Mouse (Mus musculus): ENCODE results near the gene A030014E15Rik. TPM values are rescaled to one million over a fixed set of nuclear protein-coding genes. Genes with fewer than 3 reads are reported as not detected.
"Not testable (repeated sequence)": the region's sequence is repeated elsewhere in the genome, so short reads cannot be mapped to it uniquely, and the experiment has no call there.

The A030014E15Rik gene
- polyA plus RNA-seq, 1 experiment from 2014 or later = not detected

- not testable (repeated sequence) for H3K27me3 ChIP-seq (ENCODE audit: control insufficient read depth, insufficient read depth, low read length); H3K27ac ChIP-seq (replicated peaks; ENCODE audit: low read depth, low read length); H3K9me3 ChIP-seq (replicated peaks; ENCODE audit: control insufficient read depth, low read length); H3K4me2 ChIP-seq (ENCODE audit: low read depth, low read length); H3K9ac ChIP-seq (replicated peaks; ENCODE audit: low read length); DNase-seq (ENCODE audit: low spot score); H3K4me3 ChIP-seq (ENCODE audit: low read depth, low read length); H3K4me1 ChIP-seq (ENCODE audit: control insufficient read depth, insufficient read depth, low read length); ATAC-seq (replicated peaks; ENCODE audit: insufficient number of reproducible peaks, low FRiP score, low TSS enrichment, low read depth); H3K36me3 ChIP-seq (replicated peaks; ENCODE audit: control insufficient read depth, insufficient read depth, low read depth, low read length)
- WGBS = 94% methylated on average over 5 of the region's 5 CpGs
Measured at GRCm38 (mm10) chr1:82913434-82913833, 11.3 kb upstream of the A030014E15Rik start.

GRCm38 (mm10) chr1:82930558-82930957 lies 5.8 kb downstream of the A030014E15Rik start:
- H3K4me1 ChIP-seq (ENCODE audit: control insufficient read depth, insufficient read depth, low read length); H3K4me3 ChIP-seq (ENCODE audit: low read depth, low read length); H3K27me3 ChIP-seq (ENCODE audit: control insufficient read depth, insufficient read depth, low read length); H3K4me2 ChIP-seq (ENCODE audit: low read depth, low read length); H3K36me3 ChIP-seq (replicated peaks; ENCODE audit: control insufficient read depth, insufficient read depth, low read depth, low read length); H3K9me3 ChIP-seq (replicated peaks; ENCODE audit: control insufficient read depth, low read length); ATAC-seq (replicated peaks; ENCODE audit: insufficient number of reproducible peaks, low FRiP score, low TSS enrichment, low read depth); H3K9ac ChIP-seq (replicated peaks; ENCODE audit: low read length); H3K27ac ChIP-seq (replicated peaks; ENCODE audit: low read depth, low read length); DNase-seq (ENCODE audit: low spot score): not testable (repeated sequence)
- WGBS = 97% methylated on average over 2 of the region's 3 CpGs

- H3K36me3 ChIP-seq (replicated peaks; ENCODE audit: control insufficient read depth, insufficient read depth, low read depth, low read length); H3K4me3 ChIP-seq (ENCODE audit: low read depth, low read length); ATAC-seq (replicated peaks; ENCODE audit: insufficient number of reproducible peaks, low FRiP score, low TSS enrichment, low read depth); H3K9ac ChIP-seq (replicated peaks; ENCODE audit: low read length); DNase-seq (ENCODE audit: low spot score); H3K4me1 ChIP-seq (ENCODE audit: control insufficient read depth, insufficient read depth, low read length); H3K4me2 ChIP-seq (ENCODE audit: low read depth, low read length); H3K27ac ChIP-seq (replicated peaks; ENCODE audit: low read depth, low read length); H3K9me3 ChIP-seq (replicated peaks; ENCODE audit: control insufficient read depth, low read length); H3K27me3 ChIP-seq (ENCODE audit: control insufficient read depth, insufficient read depth, low read length): not testable (repeated sequence)
- WGBS = no CpG with 5 or more reads among the region's 6 CpGs
Measured at GRCm38 (mm10) chr1:82931326-82931725, 6.6 kb downstream of the A030014E15Rik start, which contains the start of gene Gm6217. Gene Gm6217 (minus strand): TSS chr1:82931399.

GRCm38 (mm10) chr1:82938666-82939065 lies 13.9 kb downstream of the A030014E15Rik start:
- no peaks in the 10 kb centered on the region for H3K9me3 ChIP-seq (replicated peaks; ENCODE audit: control insufficient read depth, low read length)
- no peak for ATAC-seq (replicated peaks; ENCODE audit: insufficient number of reproducible peaks, low FRiP score, low TSS enrichment, low read depth)
- H3K4me1 ChIP-seq (ENCODE audit: control insufficient read depth, insufficient read depth, low read length) = no peaks in the 10 kb centered on the region
- no peaks in the 10 kb centered on the region for H3K27me3 ChIP-seq (ENCODE audit: control insufficient read depth, insufficient read depth, low read length)
- no peak overlapping the region for H3K9ac ChIP-seq (replicated peaks; ENCODE audit: low read length)
- H3K36me3 ChIP-seq (replicated peaks; ENCODE audit: control insufficient read depth, insufficient read depth, low read depth, low read length) = no peaks in the 10 kb centered on the region
- no peak overlapping the region for H3K4me2 ChIP-seq (ENCODE audit: low read depth, low read length)
- H3K27ac ChIP-seq (replicated peaks; ENCODE audit: low read depth, low read length) = no peak overlapping the region
- DNase-seq (ENCODE audit: low spot score) = no peak
- H3K4me3 ChIP-seq (ENCODE audit: low read depth, low read length) = no peak overlapping the region
- 93% methylated on average over 5 of the region's 5 CpGs for WGBS

GRCm38 (mm10) chr1:82942505-82942904 lies 17.8 kb downstream of the A030014E15Rik start:
- H3K27ac ChIP-seq (replicated peaks; ENCODE audit: low read depth, low read length); H3K4me2 ChIP-seq (ENCODE audit: low read depth, low read length); H3K9me3 ChIP-seq (replicated peaks; ENCODE audit: control insufficient read depth, low read length); ATAC-seq (replicated peaks; ENCODE audit: insufficient number of reproducible peaks, low FRiP score, low TSS enrichment, low read depth); H3K27me3 ChIP-seq (ENCODE audit: control insufficient read depth, insufficient read depth, low read length); H3K36me3 ChIP-seq (replicated peaks; ENCODE audit: control insufficient read depth, insufficient read depth, low read depth, low read length); H3K4me3 ChIP-seq (ENCODE audit: low read depth, low read length); H3K9ac ChIP-seq (replicated peaks; ENCODE audit: low read length); DNase-seq (ENCODE audit: low spot score); H3K4me1 ChIP-seq (ENCODE audit: control insufficient read depth, insufficient read depth, low read length): not testable (repeated sequence)
- 95% methylated on average over 1 of the region's 2 CpGs for WGBS

GRCm38 (mm10) chr1:82943295-82943694 lies 18.6 kb downstream of the A030014E15Rik start, which contains the start of gene A030003K21Rik:
Gene A030003K21Rik (minus strand): TSS chr1:82943388.
- not testable (repeated sequence) for H3K4me3 ChIP-seq (ENCODE audit: low read depth, low read length); H3K4me1 ChIP-seq (ENCODE audit: control insufficient read depth, insufficient read depth, low read length); ATAC-seq (replicated peaks; ENCODE audit: insufficient number of reproducible peaks, low FRiP score, low TSS enrichment, low read depth); H3K27ac ChIP-seq (replicated peaks; ENCODE audit: low read depth, low read length); H3K27me3 ChIP-seq (ENCODE audit: control insufficient read depth, insufficient read depth, low read length); H3K36me3 ChIP-seq (replicated peaks; ENCODE audit: control insufficient read depth, insufficient read depth, low read depth, low read length); H3K9me3 ChIP-seq (replicated peaks; ENCODE audit: control insufficient read depth, low read length); DNase-seq (ENCODE audit: low spot score); H3K4me2 ChIP-seq (ENCODE audit: low read depth, low read length); H3K9ac ChIP-seq (replicated peaks; ENCODE audit: low read length)
- no CpG with 5 or more reads among the region's 6 CpGs for WGBS

GRCm38 (mm10) chr1:82946029-82946428 lies 21.3 kb downstream of the A030014E15Rik start:
- H3K36me3 ChIP-seq (replicated peaks; ENCODE audit: control insufficient read depth, insufficient read depth, low read depth, low read length); DNase-seq (ENCODE audit: low spot score); H3K4me2 ChIP-seq (ENCODE audit: low read depth, low read length); H3K4me3 ChIP-seq (ENCODE audit: low read depth, low read length); H3K4me1 ChIP-seq (ENCODE audit: control insufficient read depth, insufficient read depth, low read length); H3K9ac ChIP-seq (replicated peaks; ENCODE audit: low read length); H3K9me3 ChIP-seq (replicated peaks; ENCODE audit: control insufficient read depth, low read length); H3K27me3 ChIP-seq (ENCODE audit: control insufficient read depth, insufficient read depth, low read length); H3K27ac ChIP-seq (replicated peaks; ENCODE audit: low read depth, low read length); ATAC-seq (replicated peaks; ENCODE audit: insufficient number of reproducible peaks, low FRiP score, low TSS enrichment, low read depth): not testable (repeated sequence)
- WGBS = 94% methylated on average over 2 of the region's 2 CpGs

- no peaks in the 10 kb centered on the region for H3K36me3 ChIP-seq (replicated peaks; ENCODE audit: control insufficient read depth, insufficient read depth, low read depth, low read length)
- WGBS = 80% methylated on average over 2 of the region's 2 CpGs
- no peak overlapping the region for H3K4me2 ChIP-seq (ENCODE audit: low read depth, low read length)
- no peaks in the 10 kb centered on the region for H3K9me3 ChIP-seq (replicated peaks; ENCODE audit: control insufficient read depth, low read length)
- H3K9ac ChIP-seq (replicated peaks; ENCODE audit: low read length) = no peak overlapping the region
- H3K4me3 ChIP-seq (ENCODE audit: low read depth, low read length) = no peak overlapping the region
- no peaks in the 10 kb centered on the region for H3K4me1 ChIP-seq (ENCODE audit: control insufficient read depth, insufficient read depth, low read length)
- ATAC-seq (replicated peaks; ENCODE audit: insufficient number of reproducible peaks, low FRiP score, low TSS enrichment, low read depth) = no peak
- H3K27me3 ChIP-seq (ENCODE audit: control insufficient read depth, insufficient read depth, low read length) = no peaks in the 10 kb centered on the region
- DNase-seq (ENCODE audit: low spot score) = no peak
- H3K27ac ChIP-seq (replicated peaks; ENCODE audit: low read depth, low read length) = no peak overlapping the region
Measured at GRCm38 (mm10) chr1:82948601-82949000, 23.9 kb downstream of the A030014E15Rik start.
